Mouse (Mus musculus) heart, adult 18-20 months (tissue): Measurements from ENCODE around the gene Astn2. TPM values are rescaled to one million over a fixed set of nuclear protein-coding genes. Genes with fewer than 3 reads are reported as not detected.
A peak's percentile ranks its signal among the peaks of the same experiment; 100 is the strongest.

Source experiments
- DNase-seq, 2 experiments: peaks; one replicate each; pipeline ENCODE4 v3.0.0; 2021 to 2022; ENCODE audit warnings: mixed read lengths in 1 of 2
- total RNA-seq, 2 experiments: library from RNA; stranded (reverse); gene quantifications; 2 replicates each; pipeline ENCODE4 v1.2.3; 2021

The Astn2 gene
- total RNA-seq, 2 experiments from 2014 or later = 0.55 to 1.0 TPM

DNA sequence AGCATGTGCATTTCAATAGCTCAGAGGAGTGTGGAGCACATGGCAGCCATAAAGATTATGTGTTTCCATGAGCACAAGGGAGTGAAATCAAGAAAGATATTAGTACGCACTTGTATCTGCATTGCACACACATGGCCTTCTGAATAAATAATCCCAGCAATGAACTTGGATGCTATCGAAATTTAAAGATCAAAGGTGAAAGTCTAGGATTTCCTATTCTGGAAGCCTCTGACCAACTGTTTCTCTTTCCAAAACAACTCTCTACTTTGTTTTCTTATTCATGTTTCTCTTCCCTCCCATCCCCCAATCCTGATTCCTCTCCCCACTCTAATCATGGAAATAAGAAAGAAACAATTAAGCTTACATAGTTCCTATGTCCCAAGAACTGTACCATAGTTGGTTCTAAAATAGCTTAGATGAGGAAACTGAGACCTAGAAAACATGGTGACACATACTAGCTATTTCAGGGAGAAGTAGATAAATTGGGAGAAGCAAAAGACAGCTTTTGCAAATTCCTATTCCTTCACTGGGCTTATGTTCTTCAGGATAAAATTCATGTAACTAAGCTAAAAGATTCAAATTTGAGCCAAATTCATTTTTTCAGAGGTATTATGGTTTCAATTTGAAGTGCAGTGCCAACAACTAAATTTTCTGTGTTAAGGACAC is 872.2 kb downstream of the Astn2 start:
- DNase-seq = no peak

DNA sequence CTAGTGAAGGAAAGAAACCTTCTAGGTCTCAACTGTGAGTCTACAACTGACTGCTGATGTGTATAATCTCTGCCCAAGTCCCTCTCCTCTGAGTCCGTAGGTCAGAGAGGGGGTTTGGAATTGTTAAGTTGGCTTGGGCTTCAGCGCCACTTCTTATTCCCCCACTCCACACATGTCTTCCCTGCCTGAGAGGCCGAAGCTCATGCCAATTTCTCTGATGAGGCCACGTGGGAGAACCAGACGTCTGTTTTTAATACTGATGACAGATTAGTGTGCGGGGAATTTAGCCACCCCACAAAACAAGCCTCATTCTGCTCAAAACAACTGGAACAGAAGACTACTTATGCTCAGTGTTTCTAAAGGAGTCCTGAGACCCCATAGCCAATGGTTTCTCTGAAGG is 872.8 kb downstream of the Astn2 start:
- peak; percentile 23 to 24 for DNase-seq

DNA sequence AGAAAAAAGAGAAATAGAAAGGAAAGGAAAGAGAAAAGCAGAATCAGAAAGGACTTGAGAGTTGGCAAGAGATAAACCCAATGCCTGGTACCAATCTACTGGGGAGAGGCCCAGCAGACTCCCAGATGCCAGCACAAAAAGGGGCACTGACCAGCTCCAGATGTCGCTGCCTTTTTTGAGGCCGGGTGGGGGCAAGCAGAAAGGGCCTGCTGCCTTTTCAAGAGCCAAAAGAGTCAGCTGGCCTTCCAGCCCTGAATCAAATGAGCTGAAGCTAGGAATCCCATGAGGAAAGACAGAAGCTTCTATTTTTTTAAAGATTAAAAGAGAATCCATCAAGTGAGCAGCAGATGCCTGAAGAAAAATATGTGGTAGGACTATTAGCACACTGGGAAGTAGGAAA is 873.5 kb downstream of the Astn2 start:
- no peak for DNase-seq

DNA sequence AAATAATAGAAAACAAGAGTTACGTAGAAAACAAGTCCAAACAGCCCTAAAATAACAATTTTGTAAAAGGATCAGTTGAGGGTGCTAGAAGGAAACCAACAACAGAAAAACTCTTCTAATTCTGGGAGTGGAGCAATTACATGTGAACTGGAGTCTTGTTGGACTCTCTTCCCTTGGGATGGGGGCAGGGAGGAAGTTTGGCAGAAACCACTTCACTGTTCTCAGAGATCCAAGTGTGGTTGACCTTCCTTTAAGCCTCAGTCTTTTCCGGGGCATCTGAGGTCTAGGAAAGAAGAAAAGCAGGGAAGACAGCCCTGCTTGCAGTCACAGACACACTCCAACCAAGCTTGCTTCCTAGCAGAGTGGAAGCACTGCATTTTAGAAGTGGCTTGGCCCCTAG is 896.3 kb downstream of the Astn2 start:
- DNase-seq = peak; percentile 69 to 74

DNA sequence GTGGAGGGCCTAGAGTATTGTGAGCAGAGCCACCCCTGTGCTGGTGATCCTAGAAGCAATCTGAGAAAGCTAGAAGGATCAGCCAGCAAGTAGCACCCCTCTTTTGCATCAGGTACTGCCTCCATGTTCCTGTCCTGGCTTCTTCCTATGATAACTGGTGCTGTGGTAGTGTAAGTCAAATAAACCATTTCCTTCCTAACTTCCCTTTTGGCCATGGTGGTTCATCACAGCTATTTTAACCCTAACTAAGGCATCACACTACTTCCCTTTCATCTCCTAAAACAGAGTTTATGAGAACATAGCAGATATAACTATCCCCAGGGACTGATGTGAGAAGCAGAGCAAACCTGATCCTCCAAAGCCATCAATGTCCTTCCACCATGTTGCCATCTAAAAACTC is 897.5 kb downstream of the Astn2 start:
- DNase-seq = no peak

DNA sequence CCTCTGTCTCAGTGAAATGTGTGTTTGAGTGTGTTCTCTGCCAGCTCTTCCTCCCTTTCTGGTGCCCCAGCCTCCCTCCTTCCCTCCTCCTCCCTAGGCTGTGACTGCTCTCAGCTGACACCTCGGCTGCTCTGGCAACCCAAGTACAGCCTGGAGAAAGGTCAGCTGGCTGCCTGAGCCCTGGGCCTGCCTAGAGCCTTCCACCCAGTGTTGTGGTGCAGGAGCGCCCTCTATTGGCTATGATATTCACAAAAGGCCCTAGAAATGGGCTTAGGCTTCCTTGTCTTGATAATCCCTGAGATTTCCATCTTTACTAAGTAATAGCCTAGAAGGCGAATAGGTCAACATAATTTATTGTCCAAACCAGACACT is 908.0 kb downstream of the Astn2 start:
- DNase-seq = peak; percentile 92

DNA sequence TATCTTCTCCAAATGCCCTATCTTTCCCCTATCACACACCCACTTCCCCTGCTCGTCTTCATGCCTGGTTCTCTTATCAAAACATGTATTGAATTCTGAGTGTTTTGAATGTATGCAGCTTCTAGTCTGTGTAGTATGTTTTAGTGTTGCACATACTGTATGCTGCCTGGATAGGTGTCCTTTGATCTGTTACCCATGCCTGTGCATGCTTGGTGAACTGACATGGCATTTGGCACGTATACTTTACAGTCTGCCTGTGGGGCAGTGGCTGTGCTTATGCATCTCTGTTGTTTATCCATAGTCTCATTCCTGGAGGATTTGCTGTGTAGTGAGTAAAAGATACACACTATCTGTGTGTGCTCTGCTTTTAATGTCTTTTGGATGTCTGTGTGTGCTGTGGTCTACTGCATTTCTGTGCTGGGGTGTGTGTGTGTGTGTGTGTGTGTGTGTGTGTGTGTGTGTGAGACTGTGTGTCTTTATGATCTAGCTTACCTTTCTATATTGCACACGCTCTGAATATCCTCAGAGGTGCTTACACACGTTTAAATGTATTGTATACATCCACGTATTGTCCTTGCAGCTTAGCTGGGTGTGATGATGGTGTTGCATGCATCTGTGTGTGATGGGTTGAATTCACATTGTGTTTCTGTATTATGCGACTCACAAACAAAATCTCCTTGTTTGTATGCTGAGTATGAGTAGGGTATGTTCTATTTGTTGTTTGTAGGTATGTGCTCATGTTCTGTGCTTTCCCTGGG is 908.5 kb downstream of the Astn2 start:
- DNase-seq = no peak

DNA sequence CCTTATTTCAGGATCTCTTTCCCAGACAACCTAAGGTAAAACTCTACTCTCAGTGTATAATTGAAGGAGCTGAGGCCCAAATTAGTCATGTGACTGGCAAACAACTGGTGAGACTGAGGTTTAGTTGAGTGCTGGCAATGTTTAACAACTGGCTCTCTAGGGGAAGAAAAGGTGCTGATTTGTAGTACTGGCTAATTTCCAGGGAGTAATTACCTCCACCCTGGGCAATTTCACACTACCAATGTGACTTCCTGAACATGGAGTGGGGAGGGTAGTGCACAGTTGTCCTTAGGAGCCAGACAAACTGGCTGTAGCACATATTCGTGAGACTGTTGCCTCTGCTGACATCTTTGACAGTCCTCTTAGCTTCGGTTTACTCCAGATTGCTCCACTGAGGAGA is 912.9 kb downstream of the Astn2 start:
- no peak for DNase-seq

DNA sequence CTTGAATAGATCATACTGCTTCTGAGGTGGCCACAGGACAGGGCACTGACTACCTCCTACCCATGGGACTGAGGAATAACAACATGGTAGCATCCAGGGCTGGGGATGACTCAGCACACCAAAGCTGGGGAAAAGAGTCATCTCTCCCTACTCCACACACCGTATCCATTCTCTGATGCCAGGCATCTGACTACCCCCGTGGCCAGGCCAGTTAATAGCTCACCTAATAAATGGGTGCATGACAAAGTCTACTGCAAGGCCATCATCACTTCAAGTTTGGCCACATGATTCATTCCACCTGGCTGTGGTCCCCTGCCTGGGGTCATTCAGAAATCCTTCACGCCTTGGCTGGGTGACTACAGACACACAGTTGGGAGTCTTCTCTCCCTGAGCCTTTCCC is 914.7 kb downstream of the Astn2 start:
- DNase-seq = no peak

DNA sequence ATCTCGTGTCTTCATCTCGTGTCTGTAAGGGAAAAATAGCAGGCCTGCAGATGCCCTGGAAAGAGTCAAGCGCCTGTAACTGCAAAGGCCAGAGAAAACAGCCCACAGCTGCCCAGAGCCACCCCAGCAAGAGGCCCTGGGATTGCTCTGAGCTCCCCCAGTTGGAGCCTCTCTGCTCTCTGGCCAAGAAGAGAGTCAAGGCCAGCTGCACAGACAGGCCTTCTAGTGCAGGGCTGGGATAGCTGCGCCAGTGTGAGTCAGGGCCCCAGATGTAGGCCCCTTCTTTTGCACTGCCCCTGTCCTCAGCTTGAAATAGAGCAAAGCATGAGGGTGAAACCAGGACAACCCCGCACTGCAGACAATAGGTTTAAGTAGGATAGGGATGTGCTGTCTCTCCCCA is 922.8 kb downstream of the Astn2 start:
- DNase-seq = peak; percentile 37 to 72

DNA sequence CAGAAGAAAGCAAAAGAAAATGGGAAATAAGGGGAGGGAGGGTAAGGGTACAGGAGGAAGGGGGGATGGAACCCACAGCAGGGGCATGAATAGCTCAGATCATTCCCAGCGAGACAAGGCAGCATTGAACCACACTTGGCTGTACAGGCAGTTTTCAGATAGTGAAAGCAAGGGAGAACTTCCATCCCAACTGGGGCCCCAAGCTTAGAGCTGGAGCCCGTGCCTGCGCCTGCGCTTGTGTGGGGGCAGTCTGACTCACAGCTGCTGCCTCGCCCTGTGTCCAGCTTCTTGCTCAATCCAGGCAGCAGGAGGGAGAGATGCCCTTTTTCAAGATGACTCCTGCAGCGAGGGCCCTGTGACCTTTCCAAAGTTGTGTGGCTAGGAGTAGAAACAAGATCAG is 927.3 kb downstream of the Astn2 start:
- DNase-seq = peak; percentile 73 to 85

DNA sequence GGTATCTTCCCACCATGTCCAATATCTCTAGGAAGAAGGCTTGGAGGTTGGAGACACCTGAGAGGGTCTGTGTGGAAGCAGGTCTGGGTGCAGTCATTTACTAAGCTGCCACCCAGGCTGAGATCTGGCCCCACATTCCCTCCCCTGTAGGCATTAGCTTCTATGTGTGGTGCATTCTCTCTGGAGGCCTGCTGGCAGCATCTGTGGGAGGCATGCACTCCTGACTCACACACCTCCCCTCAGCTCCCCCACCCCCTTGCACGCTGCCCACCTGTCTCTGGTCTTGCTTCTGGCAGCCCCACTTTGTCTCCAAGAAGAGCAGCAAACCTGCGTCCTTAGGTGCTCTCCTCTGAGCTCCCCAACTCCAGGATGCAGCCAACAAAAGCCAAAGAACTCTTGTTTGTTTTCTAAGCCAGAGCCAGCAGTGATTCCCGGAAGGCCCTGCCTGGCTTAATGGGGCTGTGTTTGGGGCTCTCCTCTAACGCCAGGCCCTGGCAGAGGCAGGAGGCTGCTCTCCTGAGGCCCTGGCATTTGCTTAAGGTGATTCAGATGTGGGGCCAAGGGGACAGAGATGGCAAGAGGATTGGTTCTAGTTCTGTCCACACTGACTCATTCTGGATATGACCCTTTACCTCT is 928.4 kb downstream of the Astn2 start:
- DNase-seq = peak; percentile 11 to 18

DNA sequence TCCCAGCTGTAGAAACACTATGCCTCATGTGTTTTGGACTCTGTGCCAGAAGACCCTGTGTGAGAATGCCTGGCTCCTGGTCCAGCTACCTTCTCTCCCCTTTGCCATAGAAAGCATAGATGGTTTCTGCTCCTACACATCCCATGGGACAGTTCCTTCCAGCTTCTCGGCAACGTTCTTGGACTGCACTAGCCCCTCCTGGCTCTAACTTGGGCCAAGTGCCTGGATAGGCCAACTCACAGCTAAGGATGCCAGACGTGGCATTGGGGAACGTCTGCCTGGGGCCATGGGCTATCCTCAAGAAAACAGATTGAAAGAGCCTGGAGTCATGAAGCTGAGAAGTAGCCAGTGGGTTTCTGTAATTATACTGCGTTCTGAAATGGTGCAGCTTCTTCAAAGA is 931.3 kb downstream of the Astn2 start:
- peak in 1 of 2 experiments; percentile 5 for DNase-seq

DNA sequence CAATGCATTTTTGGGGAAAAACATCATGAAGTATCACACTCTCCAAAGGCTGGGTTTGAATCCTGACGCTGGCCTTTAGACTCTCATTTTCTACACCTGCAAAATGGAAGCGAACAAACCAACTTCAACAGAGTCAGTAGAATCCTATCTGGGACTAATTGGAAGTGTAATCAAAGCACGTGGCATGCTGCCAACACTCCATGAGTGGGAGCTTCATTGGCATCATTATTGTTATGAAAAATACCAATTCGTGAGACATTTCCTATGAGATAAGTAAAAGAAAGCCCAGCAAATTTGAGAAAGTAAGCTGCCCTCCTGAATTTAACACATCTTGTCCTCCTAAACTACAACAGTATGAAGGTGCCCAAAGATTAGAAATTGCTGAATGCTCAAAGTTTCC is 955.2 kb downstream of the Astn2 start:
- DNase-seq = no peak

DNA sequence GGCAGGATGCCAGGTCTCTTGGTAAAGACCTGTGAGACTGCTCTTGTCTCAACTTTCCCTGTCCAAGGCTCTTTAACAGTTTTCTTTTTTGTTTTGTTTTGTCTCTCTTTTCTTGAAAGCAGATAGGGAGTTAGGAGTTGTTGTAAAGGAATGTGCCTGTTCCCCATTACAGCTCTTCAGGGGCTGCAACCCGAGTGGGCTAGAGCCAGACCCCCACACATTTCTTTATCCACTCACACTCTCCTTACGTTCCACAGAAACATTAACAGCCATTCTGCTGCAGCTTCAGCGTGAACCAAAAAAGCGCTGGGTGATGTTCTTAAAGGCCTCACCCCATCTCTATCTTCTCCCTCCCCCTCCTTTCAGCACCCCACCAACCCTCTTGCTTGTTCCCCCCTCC is 962.7 kb downstream of the Astn2 start:
- no peak for DNase-seq

DNA sequence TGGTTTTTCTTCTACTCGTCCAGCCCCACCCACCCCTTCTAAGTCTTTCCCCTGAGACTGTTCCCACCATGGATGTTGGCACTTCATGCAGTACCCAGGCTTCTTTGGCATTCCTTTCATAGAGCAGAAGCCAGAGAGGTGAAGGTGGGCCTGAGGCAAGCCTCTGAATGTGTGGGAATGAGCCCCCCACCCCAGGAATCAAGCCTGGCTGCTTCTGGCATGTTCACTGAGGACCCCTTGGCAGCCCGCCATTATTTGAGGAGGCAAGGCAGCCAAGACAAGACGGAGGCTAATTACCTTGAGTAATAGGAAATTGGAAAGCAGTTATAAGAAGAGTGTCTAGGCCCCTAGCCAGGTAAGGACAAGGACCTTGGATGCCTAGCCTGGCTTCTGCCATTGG is 973.6 kb downstream of the Astn2 start:
- DNase-seq = no peak

DNA sequence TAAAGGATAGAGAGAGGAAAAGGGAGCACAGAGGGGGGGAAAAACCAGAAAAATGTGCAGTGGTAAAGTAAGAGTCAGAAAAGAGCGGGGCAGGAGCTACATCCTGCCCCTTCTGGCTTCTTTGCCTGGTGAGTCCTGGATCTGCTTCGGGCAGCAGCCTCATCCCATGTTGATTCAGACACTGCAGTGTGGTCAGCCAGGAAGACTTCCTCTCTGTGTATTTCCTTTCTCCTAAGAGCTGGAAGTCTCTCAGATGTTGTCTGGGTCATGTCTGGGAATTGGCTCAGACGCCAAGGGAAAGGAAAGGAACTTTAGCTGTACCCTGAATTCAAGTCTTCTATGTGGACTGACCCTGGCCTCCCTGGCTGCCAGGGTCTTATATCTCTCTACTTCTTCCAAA is 976.9 kb downstream of the Astn2 start:
- DNase-seq = peak; percentile 15 to 17

DNA sequence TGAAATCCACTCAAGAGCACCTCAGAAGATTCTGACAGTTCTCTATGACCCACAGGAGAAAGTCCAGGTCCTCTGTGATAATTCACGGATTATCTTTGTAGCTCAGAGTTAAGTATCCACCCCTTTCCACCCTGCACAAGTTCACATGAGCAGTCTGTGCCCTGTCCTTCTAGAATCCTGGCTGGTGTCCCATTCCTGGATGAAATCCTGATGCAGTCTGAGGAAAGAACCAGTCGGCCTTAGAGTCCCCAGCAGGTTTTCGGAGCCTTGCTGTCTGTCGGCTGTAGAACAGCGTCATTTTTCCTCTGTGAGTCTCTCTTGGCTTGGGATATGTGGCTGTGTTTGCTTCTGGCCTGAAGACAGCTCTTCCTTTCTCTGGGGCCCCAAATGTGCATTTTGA is 978.0 kb downstream of the Astn2 start:
- peak; percentile 36 to 40 for DNase-seq

DNA sequence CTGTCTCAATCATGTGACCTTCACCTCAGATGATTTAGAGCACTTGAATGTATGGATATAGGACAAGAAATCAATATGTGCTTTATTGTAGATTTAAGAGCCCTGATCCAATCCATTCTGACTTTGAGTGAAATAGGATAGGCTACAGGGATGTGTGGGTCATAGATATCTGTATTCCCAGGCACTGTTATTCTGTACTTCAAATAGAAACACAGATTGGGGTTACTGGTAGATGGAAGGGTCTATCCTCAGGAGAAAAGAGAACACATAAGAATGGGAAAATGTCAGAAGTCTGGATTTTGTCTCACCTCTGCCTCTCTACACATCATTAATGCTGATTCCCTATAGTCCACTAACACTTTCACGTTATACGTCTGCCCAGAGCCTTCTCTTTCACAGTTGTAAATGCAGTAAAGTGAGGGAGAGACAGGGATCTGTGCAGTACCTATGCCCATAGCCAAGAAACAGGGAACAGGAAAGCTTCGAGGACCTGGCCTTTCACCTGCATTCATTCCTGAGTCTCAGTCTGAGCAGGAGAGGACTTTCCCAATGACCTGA is 981.3 kb downstream of the Astn2 start:
- no peak for DNase-seq

DNA sequence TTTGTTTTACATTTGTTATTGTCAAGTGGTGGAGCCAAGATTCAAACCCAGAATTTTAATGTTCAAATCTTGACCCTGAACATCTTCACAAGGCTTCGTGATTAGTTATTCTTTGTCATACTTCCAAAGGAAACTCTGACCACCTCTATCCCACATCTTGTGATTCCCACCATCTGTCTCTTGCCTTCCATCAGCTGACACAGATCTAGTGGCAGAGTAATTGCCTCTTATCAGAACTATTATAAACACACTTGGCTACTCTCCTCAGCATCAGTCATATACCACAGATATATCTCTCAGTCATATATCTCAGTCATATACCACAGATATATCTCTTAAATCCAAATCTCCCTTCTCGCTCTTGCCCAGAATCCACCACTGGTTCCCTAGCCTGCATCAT is 983.1 kb downstream of the Astn2 start:
- DNase-seq = no peak

DNA sequence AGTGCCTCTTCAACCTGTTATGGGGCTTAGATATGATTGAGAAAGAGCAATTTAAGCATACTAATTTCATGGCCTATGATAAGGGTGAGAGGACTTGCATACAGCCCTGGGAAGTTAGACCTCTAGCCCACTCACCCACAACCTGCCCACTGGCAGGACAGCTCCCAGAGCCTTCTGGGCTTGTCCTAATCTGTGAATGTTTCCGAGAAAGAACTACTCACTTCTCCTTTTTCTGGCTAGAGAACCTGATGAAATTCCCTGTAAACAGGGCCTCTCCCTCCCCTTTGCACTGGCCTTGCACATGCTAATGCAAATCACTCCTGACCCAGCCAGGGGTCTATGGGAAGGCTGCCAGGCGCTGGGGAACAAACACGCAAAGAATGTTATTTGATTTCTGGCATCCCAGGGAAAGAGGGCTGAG is 983.9 kb downstream of the Astn2 start:
- peak; percentile 23 to 30 for DNase-seq

DNA sequence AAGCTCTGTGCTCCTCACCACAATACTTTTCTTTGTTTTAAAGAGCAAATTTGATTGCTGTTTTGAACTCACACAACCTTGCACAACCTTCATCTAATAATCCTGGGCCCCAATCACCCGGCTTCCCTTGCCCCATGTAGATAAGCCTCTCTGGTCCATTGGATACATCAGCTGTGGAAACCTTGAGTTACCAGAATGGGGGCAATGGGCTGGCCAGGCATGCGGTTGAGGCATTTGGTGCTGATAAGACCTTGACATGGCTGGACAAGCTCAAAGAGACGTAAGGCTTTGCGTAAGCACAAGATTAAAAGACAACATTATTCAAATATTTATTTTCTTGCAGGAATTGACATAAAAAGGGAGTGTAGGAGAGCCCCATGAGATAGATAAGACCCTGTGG is 988.9 kb downstream of the Astn2 start:
- no peak for DNase-seq
